Mouse (Mus musculus) hindbrain, embryonic 12.5 days (tissue): Measurements from ENCODE around the gene Ptprt. TPM values are rescaled to one million over a fixed set of nuclear protein-coding genes. Genes with fewer than 3 reads are reported as not detected.

Source experiments
- ATAC-seq: fragments of 200-750 bp; cut with Nextera tagmentation; 2 replicates; pipeline ENCODE4 v1.8.0; 2017; ENCODE audit warnings: moderate TSS enrichment; ENCODE audit not compliant: low FRiP score
- H3K27ac ChIP-seq: fragments of 300-500 bp; sonication (generic); 2 replicates; pipeline ENCODE4 v1.5.1; 2016; ENCODE audit warnings: mild to moderate bottlenecking
- H3K27me3 ChIP-seq: fragments of 300-500 bp; sonication (generic); 2 replicates; pipeline ENCODE4 v1.6.1; 2016; ENCODE audit warnings: mild to moderate bottlenecking
- H3K36me3 ChIP-seq: fragments of 300-500 bp; sonication (generic); 2 replicates; pipeline ENCODE4 v1.6.1; 2016; ENCODE audit warnings: mild to moderate bottlenecking
- H3K4me1 ChIP-seq: fragments of 300-500 bp; sonication (generic); 2 replicates; pipeline ENCODE4 v1.6.1; 2016
- H3K4me2 ChIP-seq: fragments of 300-500 bp; sonication (generic); replicated peaks from 2 replicates; pipeline ENCODE4 v1.6.1; 2016; ENCODE audit warnings: mild to moderate bottlenecking
- H3K4me3 ChIP-seq: fragments of 300-500 bp; sonication (generic); 2 replicates; pipeline ENCODE4 v1.5.1; 2016; ENCODE audit warnings: mild to moderate bottlenecking
- H3K9ac ChIP-seq: fragments of 300-500 bp; sonication (generic); 2 replicates; pipeline ENCODE4 v1.6.1; 2016; ENCODE audit warnings: mild to moderate bottlenecking, moderate library complexity
- H3K9me3 ChIP-seq: fragments of 300-500 bp; sonication (generic); replicated peaks from 2 replicates; pipeline ENCODE4 v1.6.1; 2016; ENCODE audit warnings: mild to moderate bottlenecking
- whole genome bisulfite sequencing: fragments of 180-500 bp; shearing (Covaris S2); methylation state at CpG from one replicate; pipeline ENCODE4 v1.1.7; 2016; 5-methylcytosine and 5-hydroxymethylcytosine counted together
- polyA plus RNA-seq: library from polyadenylated mRNA; unstranded; fragments of >200 nt; fragmentation: Nextera tagmentation; extraction: Ambion mirVana; gene quantifications from 2 replicates; pipeline ENCODE4 v1.2.1, GENCODE M21; 2016

Gene Ptprt
- polyA plus RNA-seq, 1 experiment from 2014 or later = 4.5 TPM

DNA sequence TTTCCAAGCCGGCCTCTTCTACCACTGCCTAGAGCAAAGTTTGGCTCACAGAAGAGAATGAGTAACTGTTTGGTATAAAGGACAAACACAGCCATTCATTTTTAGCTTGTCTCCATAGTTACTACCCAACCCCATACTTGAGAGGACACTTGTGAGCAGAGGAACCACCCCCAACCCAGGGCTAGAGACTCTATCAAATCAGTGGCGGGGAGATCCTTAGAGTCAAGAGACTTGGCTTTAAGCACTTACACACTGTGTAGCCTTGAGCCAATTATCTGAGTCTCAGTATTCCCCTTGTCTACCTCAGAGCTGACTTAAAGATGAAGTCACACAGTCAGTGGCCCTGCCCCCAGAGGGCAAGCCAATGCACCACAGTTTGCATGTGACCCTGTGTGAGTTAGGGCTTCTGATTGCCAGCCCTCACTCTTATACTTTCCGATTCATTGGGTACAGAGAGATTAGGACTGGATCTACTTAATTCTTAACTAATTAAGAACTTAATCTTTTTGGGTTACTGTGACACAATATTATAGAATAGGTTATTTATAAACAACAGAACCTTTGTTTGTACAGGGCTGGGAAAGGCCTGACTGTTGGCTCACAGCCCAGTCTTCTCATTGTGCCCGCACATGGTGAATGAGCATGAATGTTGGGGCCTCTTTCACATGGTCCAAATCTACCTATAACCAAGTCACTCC is 529.2 kb downstream of the Ptprt start:
- Histone ChIP-seq H3K27me3 (no peaks in the 10 kb centered on the region), H3K27ac (no peak overlapping the region), H3K4me2 (no peak overlapping the region), H3K9ac (no peak overlapping the region), H3K4me3 (no peak overlapping the region), H3K4me1 (no peaks in the 10 kb centered on the region), H3K36me3 (no peaks in the 10 kb centered on the region), H3K9me3 (no peaks in the 10 kb centered on the region)
- ATAC-seq = peak; percentile 91
- WGBS = 69% methylated on average over 4 of the region's 4 CpGs

GRCm38 (mm10) chr2:162129896-162130295 is 531.1 kb downstream of the Ptprt start:
- WGBS = 93% methylated on average over 1 of the region's 1 CpGs
- no peaks in the 10 kb centered on the region for H3K36me3 ChIP-seq
- H3K27ac ChIP-seq = no peak overlapping the region
- H3K4me1 ChIP-seq = no peaks in the 10 kb centered on the region
- no peak overlapping the region for H3K9ac ChIP-seq
- no peaks in the 10 kb centered on the region for H3K27me3 ChIP-seq
- no peaks in the 10 kb centered on the region for H3K9me3 ChIP-seq
- H3K4me2 ChIP-seq = no peak overlapping the region
- H3K4me3 ChIP-seq = no peak overlapping the region
- no peak for ATAC-seq

- ATAC-seq = no peak
Measured at GRCm38 (mm10) chr2:162118041-162118440, 542.9 kb downstream of the Ptprt start.

GRCm38 (mm10) chr2:162082391-162082790 is 578.6 kb downstream of the Ptprt start:
- Histone ChIP-seq H3K4me1 (no peaks in the 10 kb centered on the region), H3K4me2 (no peak overlapping the region), H3K36me3 (no peaks in the 10 kb centered on the region), H3K4me3 (no peak overlapping the region), H3K27me3 (no peaks in the 10 kb centered on the region), H3K9ac (no peak overlapping the region), H3K27ac (no peak overlapping the region), H3K9me3 (no peaks in the 10 kb centered on the region)
- 91% methylated on average over 3 of the region's 3 CpGs for WGBS
- ATAC-seq = no peak

More at GRCm38 (mm10) chr2:162118041-162118440, 542.9 kb downstream of the Ptprt start:
- no peaks in the 10 kb centered on the region for H3K9me3 ChIP-seq
- H3K27me3 ChIP-seq = no peaks in the 10 kb centered on the region
- no peak overlapping the region for H3K9ac ChIP-seq
- no peak overlapping the region for H3K4me3 ChIP-seq
- 85% methylated on average over 2 of the region's 2 CpGs for WGBS
- no peak overlapping the region for H3K27ac ChIP-seq
- no peaks in the 10 kb centered on the region for H3K4me1 ChIP-seq
- no peak overlapping the region for H3K4me2 ChIP-seq
- H3K36me3 ChIP-seq = no peaks in the 10 kb centered on the region

DNA sequence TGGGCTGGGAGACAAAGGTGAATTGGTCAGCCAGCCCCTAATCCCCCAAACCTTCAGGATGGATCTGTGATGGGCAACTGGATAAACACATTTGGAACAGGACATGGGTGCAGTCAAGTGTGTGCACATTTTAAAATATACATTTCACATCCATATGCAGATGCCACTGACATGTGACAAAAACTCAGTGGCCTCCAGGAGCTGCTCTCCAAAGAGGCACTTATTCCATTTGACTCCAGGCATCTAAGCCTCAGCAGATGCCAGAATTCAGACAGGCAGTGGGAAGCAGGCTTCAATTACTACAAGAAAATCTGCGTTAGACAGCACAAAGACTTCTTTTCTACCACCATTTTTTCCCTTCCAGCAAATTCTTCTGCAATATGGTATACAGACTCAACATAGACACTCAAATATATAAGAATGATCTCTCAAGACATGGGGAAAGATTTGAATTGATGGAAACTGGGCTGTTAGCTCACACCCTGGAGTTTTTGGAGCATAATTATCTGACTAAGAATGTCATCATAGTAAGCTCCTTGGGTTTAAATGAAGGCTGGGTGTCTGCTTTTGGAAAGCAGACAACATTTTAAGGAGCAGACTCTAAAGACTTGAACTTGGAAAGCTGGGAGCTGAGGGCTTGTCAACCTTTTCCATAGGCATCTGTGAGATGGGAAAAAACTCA is 580.1 kb downstream of the Ptprt start:
- Histone ChIP-seq H3K9ac (no peak overlapping the region), H3K9me3 (no peaks in the 10 kb centered on the region), H3K4me2 (no peak overlapping the region), H3K27me3 (no peaks in the 10 kb centered on the region), H3K4me3 (no peak overlapping the region), H3K4me1 (no peaks in the 10 kb centered on the region), H3K27ac (no peak overlapping the region), H3K36me3 (no peaks in the 10 kb centered on the region)
- no peak for ATAC-seq
- 56% methylated on average over 1 of the region's 1 CpGs for WGBS

DNA sequence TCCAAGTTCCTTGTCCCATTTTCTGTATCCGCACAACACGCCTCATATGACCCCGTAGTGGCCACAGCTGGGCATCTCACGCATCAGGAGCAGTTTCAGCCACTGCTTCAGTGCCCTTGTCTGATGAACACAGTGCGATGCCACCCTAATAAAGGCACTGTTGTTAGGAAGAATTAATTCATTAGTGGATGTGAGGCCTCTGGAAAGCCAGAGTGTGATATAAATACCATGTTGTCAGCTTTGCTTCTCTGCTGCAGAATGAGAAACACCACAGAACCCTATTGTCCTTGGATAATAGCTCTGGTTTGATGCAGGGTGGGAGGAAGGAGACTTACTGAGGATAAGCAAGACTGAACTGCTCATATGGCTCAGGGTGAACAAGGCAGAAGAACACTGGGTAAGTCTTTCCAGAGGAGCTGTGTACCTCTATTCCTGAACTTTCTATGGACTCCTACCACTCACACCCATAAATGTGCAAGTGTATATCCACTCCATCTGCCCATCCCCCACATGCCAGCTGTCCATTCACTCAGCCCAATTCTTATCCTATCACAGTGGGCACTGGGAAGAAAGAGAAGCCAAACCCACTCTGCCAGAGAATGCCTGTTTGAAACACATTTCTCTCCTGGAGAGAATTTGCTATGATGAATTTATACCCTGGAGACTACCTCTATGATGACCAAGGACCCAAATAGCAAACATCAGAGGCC is 582.2 kb downstream of the Ptprt start:
- no peaks in the 10 kb centered on the region for H3K9me3 ChIP-seq
- ATAC-seq = no peak
- no peaks in the 10 kb centered on the region for H3K4me1 ChIP-seq
- H3K27me3 ChIP-seq = no peaks in the 10 kb centered on the region
- H3K36me3 ChIP-seq = no peaks in the 10 kb centered on the region
- no peak overlapping the region for H3K4me2 ChIP-seq
- H3K4me3 ChIP-seq = no peak overlapping the region
- 92% methylated on average over 5 of the region's 5 CpGs for WGBS
- H3K9ac ChIP-seq = no peak overlapping the region
- H3K27ac ChIP-seq = no peak overlapping the region

- ATAC-seq = no peak
- 94% methylated on average over 3 of the region's 3 CpGs for WGBS
- Histone ChIP-seq H3K9ac (no peak overlapping the region), H3K9me3 (no peaks in the 10 kb centered on the region), H3K27ac (no peak overlapping the region), H3K4me1 (no peaks in the 10 kb centered on the region), H3K4me3 (no peak overlapping the region), H3K27me3 (no peaks in the 10 kb centered on the region), H3K36me3 (no peaks in the 10 kb centered on the region), H3K4me2 (no peak overlapping the region)
Measured at GRCm38 (mm10) chr2:162052816-162053215, 608.1 kb downstream of the Ptprt start.

DNA sequence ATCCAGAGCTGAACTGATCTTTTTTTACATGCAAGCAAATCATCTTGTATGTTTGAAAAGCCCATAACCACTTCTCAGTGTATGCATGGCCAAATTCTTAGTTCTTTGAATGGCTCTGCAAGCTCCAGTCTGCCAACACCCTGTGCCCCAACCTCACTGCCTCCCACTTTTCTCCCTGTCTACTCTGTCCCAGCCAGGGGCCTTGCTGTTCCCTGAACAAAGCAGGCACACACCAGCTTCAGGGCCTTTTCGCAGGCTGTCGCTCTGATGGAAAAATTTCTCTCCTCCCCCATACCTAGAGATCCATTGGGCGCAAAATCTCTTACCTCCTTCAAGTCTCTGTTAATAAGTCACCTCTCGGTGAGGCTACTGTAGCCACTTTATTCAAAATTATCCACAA is 610.7 kb downstream of the Ptprt start:
- 76% methylated on average over 4 of the region's 4 CpGs for WGBS
- Histone ChIP-seq H3K4me3 (no peak overlapping the region), H3K9ac (no peak overlapping the region), H3K4me1 (no peaks in the 10 kb centered on the region), H3K36me3 (no peaks in the 10 kb centered on the region), H3K4me2 (no peak overlapping the region), H3K9me3 (no peaks in the 10 kb centered on the region), H3K27me3 (no peaks in the 10 kb centered on the region), H3K27ac (no peak overlapping the region)
- no peak for ATAC-seq

DNA sequence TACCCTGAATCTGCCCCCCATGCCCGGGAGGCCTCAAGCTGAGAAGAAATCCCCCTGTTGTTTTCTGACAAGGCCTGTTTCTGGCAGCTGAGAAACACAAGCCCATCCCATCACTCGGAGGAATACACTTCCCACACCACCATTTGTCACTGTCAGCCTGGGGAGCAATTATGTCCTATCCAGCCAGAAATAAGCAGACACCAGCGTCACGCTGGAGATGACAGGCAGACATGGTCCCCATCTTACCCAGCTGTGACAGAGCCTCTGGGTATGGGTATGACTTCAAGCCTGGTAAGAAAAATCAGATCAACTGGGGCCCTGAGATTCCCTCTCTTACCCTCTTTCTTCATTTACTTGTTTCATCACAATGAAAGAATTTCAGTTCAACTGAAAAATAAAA is 625.3 kb downstream of the Ptprt start:
- Histone ChIP-seq H3K9me3 (no peaks in the 10 kb centered on the region), H3K4me1 (no peaks in the 10 kb centered on the region), H3K27me3 (no peaks in the 10 kb centered on the region), H3K27ac (peak overlapping the region; percentile 57; the same call in 1 of the 2 replicates), H3K4me3 (no peak overlapping the region), H3K36me3 (no peaks in the 10 kb centered on the region), H3K9ac (no peak overlapping the region), H3K4me2 (no peak overlapping the region)
- WGBS = 54% methylated on average over 4 of the region's 4 CpGs
- ATAC-seq = no peak; the same call in 1 of the 2 replicates

DNA sequence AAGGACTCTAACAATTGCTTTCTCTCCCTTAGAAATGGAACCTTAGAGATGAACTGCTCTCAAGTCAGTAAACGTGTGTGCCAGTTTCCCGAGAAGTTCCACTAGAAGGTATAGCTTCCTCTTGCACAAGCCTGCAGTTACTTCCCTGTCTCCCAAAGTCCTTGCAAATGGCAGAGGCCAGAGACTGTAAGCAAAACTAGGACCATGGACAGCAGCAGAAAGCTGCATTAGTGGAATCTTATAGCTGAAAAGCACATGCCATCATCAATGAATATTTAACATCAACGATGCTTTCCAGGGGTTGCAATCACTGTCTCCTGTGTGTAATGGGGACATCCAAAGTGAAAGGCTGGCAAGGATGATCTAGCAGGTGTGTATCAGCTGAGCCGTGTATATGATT is 629.3 kb downstream of the Ptprt start:
- Histone ChIP-seq H3K4me3 (no peak overlapping the region), H3K9ac (no peak overlapping the region), H3K9me3 (no peaks in the 10 kb centered on the region), H3K36me3 (no peaks in the 10 kb centered on the region), H3K27ac (no peak overlapping the region), H3K4me1 (no peaks in the 10 kb centered on the region), H3K4me2 (no peak overlapping the region), H3K27me3 (no peaks in the 10 kb centered on the region)
- WGBS = 81% methylated on average over 4 of the region's 4 CpGs
- ATAC-seq = no peak

- Histone ChIP-seq H3K36me3 (no peaks in the 10 kb centered on the region), H3K9me3 (no peaks in the 10 kb centered on the region), H3K4me1 (no peaks in the 10 kb centered on the region), H3K27ac (no peak overlapping the region), H3K4me3 (no peak overlapping the region), H3K27me3 (no peaks in the 10 kb centered on the region), H3K9ac (no peak overlapping the region), H3K4me2 (no peak overlapping the region)
- ATAC-seq = no peak
- 65% methylated on average over 7 of the region's 7 CpGs for WGBS
Measured at GRCm38 (mm10) chr2:162001016-162001415, 659.9 kb downstream of the Ptprt start.

DNA sequence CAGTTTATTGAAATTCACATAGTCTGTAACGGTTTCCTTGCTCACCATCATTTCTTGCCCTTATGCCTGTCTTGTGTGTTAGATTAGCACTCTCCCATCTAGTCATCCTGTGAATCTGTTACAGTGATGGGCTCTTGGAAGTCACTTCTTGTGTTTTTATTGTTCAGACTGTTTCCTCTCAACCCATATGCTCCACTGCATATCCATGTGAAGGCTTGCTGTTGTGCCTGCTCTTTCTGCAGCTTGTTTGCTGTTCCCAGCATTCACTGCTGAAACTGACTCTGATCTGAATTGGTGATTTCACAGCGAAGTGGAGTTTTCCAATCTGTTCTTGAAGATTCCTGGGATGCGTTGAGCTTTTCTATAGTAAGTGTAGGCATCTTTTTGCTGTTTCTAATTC is 678.6 kb downstream of the Ptprt start:
- Histone ChIP-seq H3K27ac (no peak overlapping the region), H3K4me1 (no peaks in the 10 kb centered on the region), H3K9ac (no peak overlapping the region), H3K4me3 (no peak overlapping the region), H3K4me2 (no peak overlapping the region), H3K27me3 (no peaks in the 10 kb centered on the region), H3K9me3 (no peaks in the 10 kb centered on the region), H3K36me3 (no peaks in the 10 kb centered on the region)
- WGBS = 75% methylated on average over 3 of the region's 3 CpGs
- ATAC-seq = no peak
